Mouse (Mus musculus): ENCODE results near the gene Tnip3.

Gene Tnip3

DNA sequence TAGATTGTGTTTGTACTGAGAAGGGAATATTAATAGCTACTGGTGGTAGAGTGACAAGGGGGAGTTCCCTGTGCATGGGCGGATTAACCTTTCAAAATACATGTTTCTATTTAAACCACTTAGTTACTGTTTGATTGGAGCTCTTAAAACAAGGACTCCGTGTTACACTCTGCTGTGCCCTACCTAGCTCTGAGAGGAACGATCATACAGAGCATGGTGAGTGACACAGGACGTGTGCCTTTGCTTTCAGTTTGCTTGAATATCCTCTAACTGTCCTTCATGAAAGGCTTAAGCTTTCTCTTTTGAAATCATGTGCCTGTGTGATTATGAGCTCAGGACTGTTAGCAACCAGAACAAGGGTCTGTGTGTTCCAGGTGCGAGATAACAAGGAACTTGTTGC lies at the start of gene Tnip3:
Tnip3 (plus strand) TSS at position 122 of the 400 bp plus-strand sequence.
- DNase-seq: no peak

GRCm38 (mm10) chr6:65498786-65499185 lies 26.3 kb upstream of the Tnip3 start:
- DNase-seq: no peak

DNA sequence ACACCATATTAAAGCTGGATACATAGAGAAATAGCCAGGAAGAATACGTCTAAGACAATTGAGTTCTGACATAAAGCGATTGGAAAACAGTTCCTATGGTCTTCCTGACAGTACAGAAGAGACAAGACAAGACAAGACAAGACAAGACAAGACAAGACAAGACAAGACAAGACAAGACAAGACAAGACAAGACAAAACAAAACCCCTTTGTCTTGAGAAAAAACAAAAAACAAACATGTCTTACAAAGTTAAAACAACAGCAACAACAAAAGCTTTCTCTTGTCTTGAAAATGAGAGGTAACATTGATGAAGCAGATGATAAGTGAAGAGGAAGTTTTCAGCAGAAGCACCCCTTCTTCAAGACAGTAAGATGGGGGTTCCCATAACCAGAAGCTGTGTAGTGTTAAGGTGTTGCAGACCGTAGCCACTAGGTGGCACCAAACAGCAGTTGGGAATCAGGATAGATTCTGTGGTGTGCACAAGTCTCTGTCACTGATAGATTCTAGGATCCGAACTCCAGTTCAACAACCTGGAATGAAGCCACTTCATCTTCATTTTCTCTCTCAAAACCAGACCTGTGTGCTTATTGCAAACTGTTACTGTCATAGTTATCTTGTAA lies 15.0 kb upstream of the Tnip3 start:
- peak; percentile 80 for DNase-seq

- DNase-seq: no peak
Observed at GRCm38 (mm10) chr6:65513813-65514212, 11.3 kb upstream of the Tnip3 start.

- peak; percentile 8 for DNase-seq
Observed at GRCm38 (mm10) chr6:65516759-65517158, 8.4 kb upstream of the Tnip3 start.

DNA sequence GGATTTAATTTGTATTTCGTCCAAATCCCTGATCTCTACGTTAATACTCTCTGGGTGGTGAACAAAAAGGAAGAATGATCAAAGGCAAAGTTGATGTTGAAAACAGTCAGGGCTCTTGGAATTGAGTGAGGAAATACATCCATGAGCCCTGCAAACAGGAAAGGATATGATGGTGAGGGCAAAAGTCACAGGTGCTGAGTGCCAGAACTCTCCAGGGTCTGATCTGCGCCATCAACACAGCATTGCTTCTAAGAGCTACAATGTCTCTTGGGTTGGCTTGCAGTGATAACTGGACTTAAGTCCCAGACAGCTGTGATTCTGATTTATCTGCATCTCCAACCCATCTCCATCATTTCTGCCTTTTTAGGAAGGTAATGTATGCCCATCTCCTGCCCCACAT lies 4.3 kb upstream of the Tnip3 start:
- DNase-seq: no peak

DNA sequence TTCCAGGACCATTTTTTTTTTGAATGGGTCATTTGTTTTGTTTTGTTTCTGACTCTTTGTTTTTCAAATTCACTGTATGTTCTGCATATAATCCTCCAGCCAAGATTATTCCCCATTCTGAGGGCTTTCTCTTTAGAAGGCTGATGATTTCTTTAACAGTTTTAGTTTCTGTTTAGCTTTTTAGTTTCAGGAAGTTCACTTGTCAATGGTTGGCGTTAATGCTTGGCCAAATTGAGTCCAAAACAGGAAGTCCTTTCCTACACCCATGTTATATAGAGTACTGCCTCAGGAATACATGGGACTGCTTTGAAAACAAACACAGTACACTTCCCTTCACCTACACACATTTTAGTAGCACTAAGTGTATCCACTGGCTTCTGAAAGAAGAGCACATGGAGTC lies 2.8 kb downstream of the Tnip3 start:
- DNase-seq: no peak

GRCm38 (mm10) chr6:65531232-65531848 lies 6.2 kb downstream of the Tnip3 start:
- no peak for DNase-seq

- no peak for DNase-seq
Observed at GRCm38 (mm10) chr6:65533687-65534086, 8.6 kb downstream of the Tnip3 start.

DNA sequence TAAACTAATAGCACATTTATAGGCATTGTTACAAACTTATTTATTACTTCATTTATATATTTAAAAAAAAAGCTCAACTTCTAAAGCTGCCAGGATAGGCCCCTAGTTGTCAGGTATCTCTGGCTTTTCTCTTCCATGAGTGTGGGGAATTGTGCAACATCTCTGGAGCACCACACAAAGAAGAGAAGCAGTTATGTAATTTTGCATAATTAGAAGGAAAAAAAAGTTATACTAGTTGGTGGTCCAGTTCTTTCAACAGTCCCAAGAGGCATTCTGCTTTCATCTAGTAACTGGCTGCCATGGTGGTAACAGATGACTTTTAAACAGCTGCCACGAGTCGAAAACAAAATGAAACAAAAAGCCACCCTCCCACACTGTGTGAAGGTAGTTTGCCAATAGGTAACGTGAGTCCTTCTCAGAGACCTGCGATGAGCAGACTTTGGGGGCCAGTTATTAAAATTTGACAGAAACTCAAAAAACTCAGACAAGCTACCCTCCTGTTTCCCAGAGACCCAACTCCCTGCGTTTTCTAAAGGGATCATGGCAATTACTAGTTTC lies 12.3 kb downstream of the Tnip3 start:
- no peak for DNase-seq

- no peak for DNase-seq
Observed at GRCm38 (mm10) chr6:65538022-65538652, 13.0 kb downstream of the Tnip3 start.

GRCm38 (mm10) chr6:65538921-65539320 lies 13.8 kb downstream of the Tnip3 start:
- DNase-seq: no peak

DNA sequence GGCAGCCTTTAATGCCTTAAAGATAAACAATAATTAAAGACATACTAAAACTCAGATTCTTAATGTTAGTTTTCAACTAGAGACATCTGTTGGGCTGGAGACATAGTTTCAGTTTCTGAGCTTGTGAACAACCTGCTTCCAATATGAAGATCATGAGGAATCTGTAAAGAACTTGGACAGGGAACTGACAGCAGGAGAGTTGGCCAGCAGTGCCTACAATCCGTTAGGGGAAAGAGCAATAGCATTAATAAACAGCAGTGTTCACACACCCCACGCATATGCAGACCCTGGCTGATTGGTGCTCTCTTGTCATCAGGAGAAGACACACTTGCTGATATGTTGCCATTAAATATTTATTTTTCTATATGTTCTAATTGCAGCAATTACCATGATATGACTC lies 15.0 kb downstream of the Tnip3 start:
- DNase-seq: no peak

DNA sequence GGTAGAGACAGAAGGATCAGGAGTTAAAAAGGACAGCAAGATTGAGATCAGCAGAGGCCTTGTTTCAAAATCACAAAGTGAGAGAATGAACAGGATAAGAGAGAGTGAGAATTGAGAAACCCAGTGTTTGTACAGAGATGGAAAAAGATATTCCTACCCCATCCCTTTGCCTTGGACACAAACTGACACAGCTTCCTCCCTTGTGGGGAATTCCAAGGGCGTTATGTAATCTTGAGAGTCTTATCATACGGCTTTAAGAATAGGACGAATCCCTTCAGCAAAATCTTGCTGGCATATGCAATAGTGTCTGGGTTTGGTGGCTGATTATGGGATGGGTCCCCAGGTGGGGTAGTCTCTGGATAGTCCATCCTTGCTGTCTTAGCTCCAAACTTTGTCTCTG lies 16.0 kb downstream of the Tnip3 start:
- DNase-seq: no peak

DNA sequence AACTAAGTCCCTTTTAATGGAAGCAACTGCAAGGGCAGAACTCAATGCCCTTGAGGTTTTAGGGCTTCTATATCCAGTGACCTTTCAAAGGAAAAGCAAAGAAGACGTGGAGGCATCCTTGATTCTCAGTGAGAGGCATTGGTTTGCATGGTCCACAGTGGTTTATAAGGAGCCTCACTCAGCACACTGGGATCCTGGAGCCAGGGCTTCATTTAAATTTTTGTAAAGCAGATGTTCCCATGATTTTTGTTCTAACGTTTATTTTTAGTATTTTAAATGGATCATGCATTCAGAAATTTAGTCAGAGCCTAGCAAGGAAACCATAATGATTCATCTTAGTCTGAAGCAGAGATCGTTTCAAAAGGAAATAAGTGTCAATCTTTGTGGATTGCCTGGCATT lies 17.3 kb downstream of the Tnip3 start:
- no peak for DNase-seq

DNA sequence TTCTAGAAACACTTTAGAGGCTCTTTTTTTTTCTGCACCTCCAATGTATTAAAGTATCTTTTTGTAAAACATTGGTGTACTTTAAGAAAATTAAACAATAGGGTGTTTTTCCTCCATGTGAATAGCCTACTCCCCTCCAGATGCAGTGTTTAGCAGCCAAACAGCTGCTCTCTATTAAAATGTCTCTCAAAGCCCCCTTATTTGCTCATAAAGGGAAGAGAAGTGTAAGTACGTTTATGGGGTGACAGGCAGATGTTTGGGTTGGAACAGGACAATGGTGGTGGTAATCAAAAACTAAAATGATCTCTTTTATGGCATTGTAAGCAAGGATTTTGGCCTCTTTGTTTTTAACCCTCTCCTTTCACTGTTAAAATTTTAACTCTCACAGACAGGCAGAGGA lies 17.8 kb downstream of the Tnip3 start:
- no peak for DNase-seq

DNA sequence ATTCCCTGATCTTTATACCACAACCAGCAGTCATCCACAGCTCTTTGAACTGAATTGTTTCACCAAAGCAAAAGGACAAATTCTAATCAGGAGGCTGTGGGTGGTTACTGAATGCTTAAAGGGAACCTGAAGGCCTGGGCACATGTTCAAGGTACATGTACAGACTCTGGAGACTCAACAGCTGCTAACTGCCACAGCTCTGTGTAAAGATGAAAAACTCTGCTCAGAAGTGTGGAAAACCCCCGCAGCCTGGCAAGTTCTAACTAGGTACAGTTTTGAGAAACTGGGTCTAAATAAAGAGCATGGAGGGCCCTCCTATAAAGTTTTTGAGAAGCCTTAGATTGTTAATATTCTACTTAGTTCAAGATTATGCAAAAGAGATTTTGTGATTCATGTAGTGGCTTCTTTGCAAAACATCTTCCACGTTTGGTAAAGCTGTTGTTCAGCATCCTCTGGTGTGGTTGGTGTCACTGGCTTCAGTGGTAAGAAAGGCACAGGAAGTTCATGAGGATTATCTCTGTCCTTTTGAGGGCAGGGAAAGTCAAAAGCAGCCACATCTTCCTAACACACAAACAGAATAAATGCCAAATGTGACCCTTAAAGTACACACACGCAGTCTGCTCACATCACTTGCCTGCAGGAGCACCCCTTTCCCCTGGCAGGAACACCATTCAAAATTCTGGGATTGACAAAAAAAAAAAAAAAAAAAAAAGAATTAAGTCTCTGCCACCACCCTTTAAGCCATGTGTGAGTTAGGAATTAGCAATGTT lies 39.0 kb downstream of the Tnip3 start:
- no peak for DNase-seq

DNA sequence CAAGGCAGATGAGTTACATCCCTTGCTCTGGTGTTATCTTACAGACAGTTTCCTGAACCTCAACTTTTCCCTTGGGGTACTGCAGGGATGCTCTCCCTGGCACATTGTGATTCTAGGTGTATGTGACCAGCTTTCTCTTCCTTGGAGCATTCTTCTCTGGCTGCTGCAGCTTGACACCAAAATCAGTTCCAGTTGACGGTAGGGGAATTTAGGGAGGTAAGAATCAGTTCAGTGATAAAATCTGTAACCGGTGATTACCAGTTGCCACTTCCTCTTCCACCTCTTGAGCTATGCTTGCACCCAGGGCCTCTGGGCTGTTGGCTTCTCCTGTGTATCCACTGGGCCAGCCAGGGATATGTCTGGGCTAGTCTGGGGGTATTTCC lies 39.5 kb downstream of the Tnip3 start:
- DNase-seq: no peak

GRCm38 (mm10) chr6:65569741-65570140 lies 44.6 kb downstream of the Tnip3 start:
- DNase-seq: peak; percentile 55

DNA sequence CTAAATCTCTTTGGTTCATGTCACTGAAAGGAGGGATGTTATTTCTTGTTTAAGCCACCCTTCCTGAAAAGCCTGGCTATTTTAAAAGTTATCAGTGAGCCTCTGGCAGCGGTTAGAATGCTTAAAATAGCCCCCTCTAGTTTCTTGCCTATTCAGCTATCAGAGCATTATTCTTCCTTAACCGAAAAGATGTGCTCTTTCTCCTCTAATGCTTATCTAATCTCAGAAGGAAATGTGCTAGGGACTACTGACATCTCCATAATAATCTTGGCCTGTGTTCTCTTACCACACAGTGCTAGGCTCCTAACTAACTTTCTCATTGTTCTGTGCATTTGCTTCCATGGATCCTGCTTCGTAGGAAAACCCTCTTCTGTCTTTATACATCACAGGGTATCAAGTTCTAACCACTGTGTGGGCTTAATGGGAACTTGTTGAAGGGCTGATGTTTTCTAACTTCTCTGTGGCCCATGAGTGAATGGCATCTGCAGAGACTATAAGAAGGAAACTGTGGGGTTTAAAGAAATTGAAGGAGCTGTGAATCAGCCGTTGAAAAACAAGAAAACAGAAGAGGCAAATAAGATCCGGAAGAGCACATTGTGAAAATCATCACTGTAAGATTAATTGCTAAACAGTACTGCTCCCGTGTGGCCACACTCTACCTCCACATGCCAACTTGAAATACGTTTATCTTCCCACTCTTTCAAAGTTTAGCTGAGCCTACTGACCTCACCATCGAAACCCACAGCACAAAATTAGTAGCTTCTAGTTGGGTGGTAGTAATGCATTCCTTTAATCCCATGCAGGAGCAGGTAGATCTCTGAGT lies 53.2 kb downstream of the Tnip3 start:
- no peak for DNase-seq

DNA sequence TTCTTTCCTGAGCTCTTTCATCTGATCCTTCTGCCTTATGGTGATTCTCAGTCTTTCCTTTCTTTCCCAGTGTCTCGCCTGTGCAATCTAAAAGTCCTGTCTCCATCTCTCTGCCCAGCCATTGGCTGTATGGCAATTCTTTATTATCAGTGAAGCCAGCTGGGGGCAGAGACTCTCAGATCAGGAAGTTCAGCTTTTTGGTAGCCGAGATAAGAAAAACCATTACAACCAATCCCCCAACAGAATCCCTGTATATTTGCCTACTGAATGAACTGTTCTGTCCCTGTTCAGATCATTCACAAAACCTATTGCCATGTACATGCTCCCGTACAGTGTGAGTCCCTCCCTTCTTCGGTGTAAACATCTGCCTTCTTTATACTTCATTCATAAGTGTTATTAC lies 57.9 kb downstream of the Tnip3 start:
- no peak for DNase-seq

DNA sequence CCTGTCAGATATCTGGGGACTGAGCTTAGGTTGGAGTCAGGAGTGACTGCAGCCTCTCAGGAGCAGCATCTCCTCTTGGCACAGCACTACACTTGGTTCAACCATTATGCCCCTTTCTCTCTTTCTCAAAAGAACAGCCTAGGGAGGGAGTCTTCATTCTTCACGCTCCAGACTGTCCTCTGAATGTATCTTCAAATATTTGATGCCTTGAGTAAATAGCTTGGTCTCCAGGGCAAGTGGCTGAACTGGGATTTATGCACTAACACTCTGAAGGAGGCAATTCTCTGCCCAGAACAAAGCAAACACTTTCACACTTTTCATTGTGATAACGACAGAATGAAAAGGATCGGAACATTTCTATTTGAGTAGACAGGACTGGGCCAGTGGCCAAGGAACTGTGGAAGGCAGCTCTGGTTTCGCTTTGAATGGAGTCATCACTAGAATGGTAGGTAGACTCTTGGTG lies 59.8 kb downstream of the Tnip3 start:
- DNase-seq: peak; percentile 9
